In the genomic region with DNA sequence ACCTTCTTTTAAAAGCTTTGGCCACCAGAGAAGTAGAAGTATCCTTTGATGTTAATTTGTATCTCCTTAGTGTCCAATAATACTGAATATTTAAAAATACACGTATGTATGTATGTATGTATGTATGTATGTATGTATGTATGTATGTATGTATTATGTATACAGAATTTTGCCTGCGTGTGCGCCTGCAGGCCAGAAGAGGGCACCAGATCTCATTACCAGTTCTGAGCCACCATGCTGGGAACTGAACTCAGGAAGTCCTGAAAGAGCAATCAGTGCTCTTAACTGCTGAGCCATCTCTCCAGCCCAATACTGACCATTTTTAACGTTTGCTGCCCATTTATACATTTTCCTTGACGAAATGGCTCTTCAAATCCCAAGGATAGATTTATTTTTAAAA, we compare ENCODE assay signal across 12 mouse cellular contexts. TPM values are rescaled to one million over a fixed set of nuclear protein-coding genes. Genes with fewer than 3 reads are reported as not detected.
DNase-seq lines count a peak whose midpoint lies in the region; ATAC-seq and TF ChIP-seq lines count a peak whose summit lies in the region.
"Had no signal": no experiment of that assay in that cellular context is flagged by ENCODE, and none has a peak within 500 bp of the region (broad histone marks: within the 10 kb centered on the region; RNA-seq: fewer than 3 reads in every experiment).

No protein-coding gene starts in this region.

- intact Hi-C loops in left cerebral cortex, adult 2 months (cut with DNase I) = no loop called here
- intact Hi-C loops in left cerebral cortex, postnatal 4 days (cut with DNase I) = no loop called here
- intact Hi-C loops in left cerebral cortex, postnatal 25 days (cut with DNase I) = no loop called here

- TF ChIP-seq CTCF in left cerebral cortex, adult 2 months (IDR thresholded peaks at IDR 0.05) = peak; percentile 37
- TF ChIP-seq CTCF in CH12.LX (conservative IDR thresholded peaks at IDR 0.05 in 1 of 2, IDR thresholded peaks at IDR 0.05 in 1 of 2; ENCODE audit: low read depth in 2 of 2, low read length in 2 of 2) = peak; percentile 56 to 67; a peak in 3 of 4 replicates

- in situ Hi-C loops in CH12.LX (cut with MboI; ENCODE audit: low pct_ligation_motif_present, low pct_unique_long_range_greater_than_20kb, low sequenced_read_pairs) = loop anchor here (10.0 kb wide), 1 partner anchor 58 kb away; no protein-coding TSS in a partner anchor

- no peak overlapping the region for H3K4me3 ChIP-seq in left cerebral cortex, adult 2 months
- H3K4me3 ChIP-seq in CH12.LX (replicated peaks in 1 of 3; ENCODE audit: low read depth in 2 of 3, low read length in 2 of 3, poor library complexity in 1 of 3) = no peak overlapping the region
- H3K4me3 ChIP-seq: embryonic facial prominence, embryonic 13.5 days; hindbrain, embryonic 15.5 days; megakaryocyte, embryonic 14.5 days had no signal

- ATAC-seq in granulocyte monocyte progenitor cell, adult 5-6 weeks (replicated peaks; ENCODE audit: poor library complexity, severe bottlenecking) = peak; percentile 50; the same call in 1 of the 2 replicates

- H3K27me3 ChIP-seq in CH12.LX (replicated peaks) = peaks cover 2% of the 10 kb centered on the region
- H3K27me3 ChIP-seq: embryonic facial prominence, embryonic 13.5 days; hindbrain, embryonic 15.5 days had no signal

- H3K9ac ChIP-seq in CH12.LX (ENCODE audit: insufficient read depth, low read depth) = no peak overlapping the region
- H3K9ac ChIP-seq: embryonic facial prominence, embryonic 13.5 days; hindbrain, embryonic 15.5 days had no signal

- H3K9me3 ChIP-seq in CH12.LX (replicated peaks; ENCODE audit: low read length) = peaks cover 13% of the 10 kb centered on the region
- H3K9me3 ChIP-seq: embryonic facial prominence, embryonic 13.5 days; hindbrain, embryonic 15.5 days had no signal

- TF ChIP-seq EP300 in CH12.LX (IDR thresholded peaks at IDR 0.05; ENCODE audit: low read length) = no peak

- no peak overlapping the region for H3K27ac ChIP-seq in left cerebral cortex, adult 2 months
- no peak overlapping the region for H3K27ac ChIP-seq in CH12.LX (ENCODE audit: insufficient read depth, low read depth)
- H3K27ac ChIP-seq: embryonic facial prominence, embryonic 13.5 days; hindbrain, embryonic 15.5 days had no signal

- TF ChIP-seq RAD21 in CH12.LX (IDR thresholded peaks at IDR 0.05; ENCODE audit: low read depth, low read length) = peak; percentile 45

- H3K79me2 ChIP-seq in CH12.LX (replicated peaks; ENCODE audit: control insufficient read depth, extremely low read depth, insufficient read depth, poor library complexity, severe bottlenecking) = no peaks in the 10 kb centered on the region

- dilution Hi-C loops in CH12.LX (cut with MboI; ENCODE audit: extremely low pct_ligation_motif_present, extremely low pct_unique_long_range_greater_than_20kb, low sequenced_read_pairs) = no loop called here

- peaks cover 0 to 8% of the 10 kb centered on the region in 2 experiments; a peak in 1 of 4 replicates for H3K4me1 ChIP-seq in CH12.LX (ENCODE audit: control insufficient read depth in 1 of 2, insufficient read depth in 2 of 2)
- H3K4me1 ChIP-seq: embryonic facial prominence, embryonic 13.5 days; hindbrain, embryonic 15.5 days had no signal

- no peaks in the 10 kb centered on the region for H3K36me3 ChIP-seq in CH12.LX (replicated peaks in 1 of 2; ENCODE audit: control insufficient read depth in 1 of 2, insufficient read depth in 1 of 2, low read length in 1 of 2)
- H3K36me3 ChIP-seq: embryonic facial prominence, embryonic 13.5 days; hindbrain, embryonic 15.5 days had no signal

- TF ChIP-seq POLR2A in CH12.LX (IDR thresholded peaks at IDR 0.05; ENCODE audit: low read depth, low read length) = no peak

- H3K4me2 ChIP-seq in CH12.LX (ENCODE audit: insufficient read depth, low read depth, poor library complexity, severe bottlenecking) = no peak overlapping the region
- H3K4me2 ChIP-seq: embryonic facial prominence, embryonic 13.5 days; hindbrain, embryonic 15.5 days had no signal

- DNase-seq in cerebellum, postnatal 10 days = peak; percentile 27 to 49
- no peak for DNase-seq in cerebellum, adult 11-12 months
- no peak for DNase-seq in left cerebral cortex, adult 2 months (ENCODE audit: extremely low spot score in 1 of 2, low spot score in 2 of 2)
- DNase-seq in left cerebral cortex, postnatal 4 days = no peak
- peak; percentile 40 for DNase-seq in CH12.LX (ENCODE audit: extremely low read depth)
- no peak for DNase-seq in adrenal gland, adult (ENCODE audit: inconsistent age in 2 of 2, low spot score in 1 of 2)
- no peak for DNase-seq in left cerebral cortex, postnatal 25 days (ENCODE audit: low spot score in 2 of 2)
- DNase-seq: gastrocnemius, postnatal 14 days had no signal

TF ChIP-seq in CH12.LX, 34 proteins besides CTCF, POLR2A, EP300 and RAD21:
- TF ChIP-seq SMC3 (IDR thresholded peaks at IDR 0.05; ENCODE audit: low read depth, low read length) = peak; percentile 72
- no peak for TF ChIP-seq MAX (IDR thresholded peaks at IDR 0.05; ENCODE audit: low read length)
- peak; percentile 18; the same call in 1 of the 2 replicates for TF ChIP-seq ELF1 (IDR thresholded peaks at IDR 0.05; ENCODE audit: low read depth, low read length)
TF ChIP-seq in CH12.LX: peak in this region for 2.

RNA-seq across cellular contexts. Expression of a gene that starts 8.3 kb away (rescaled TPM):
- 10 to 100 TPM; 10.0 to 11.5 TPM for total RNA-seq in left cerebral cortex, adult 2 months (2021)
- 1 to 10 TPM; 9.7 to 9.9 TPM for total RNA-seq in left cerebral cortex, postnatal 4 days (2021)
- total RNA-seq in CH12.LX (2012; rRNA removed) (3.6 and 4.1 TPM in 2 replicates), CH12.LX (2014; rRNA removed) (1.1 and 1.4 TPM in 2 replicates)
- 2.7 and 3.8 TPM in 2 replicates for polyA plus RNA-seq in CH12.LX (2012; ENCODE audit: insufficient read length, low read depth)
- total RNA-seq in granulocyte monocyte progenitor cell, adult 5-6 weeks (2014; fragmentation: Nextera tagmentation) = 2.1 and 4.1 TPM in 2 replicates
- total RNA-seq in granulocyte monocyte progenitor cell, adult 5-6 weeks (2017) = 0.95 and 1.0 TPM in 2 replicates
- 10 to 100 TPM in 1 of 2 experiments, 1 to 10 TPM in 1; 8.6 to 11.5 TPM for total RNA-seq in left cerebral cortex, postnatal 25 days (2021)

RNA-seq across cellular contexts. Expression of a gene that starts 39.3 kb away (rescaled TPM):
- total RNA-seq in left cerebral cortex, adult 2 months (2021) = 10 to 100 TPM; 66.1 to 82.1 TPM
- total RNA-seq in left cerebral cortex, postnatal 4 days (2021) = 10 to 100 TPM; 54.6 to 63.8 TPM
- total RNA-seq in CH12.LX (2012; rRNA removed) (0.08 and 0.13 TPM in 2 replicates), CH12.LX (2014; rRNA removed) (not detected in 2 replicates)
- not detected in 2 replicates for polyA plus RNA-seq in CH12.LX (2012; ENCODE audit: insufficient read length, low read depth)
- total RNA-seq in granulocyte monocyte progenitor cell, adult 5-6 weeks (2014; fragmentation: Nextera tagmentation) = 1.3 TPM in 1 of 2 replicates, not detected in the other
- total RNA-seq in granulocyte monocyte progenitor cell, adult 5-6 weeks (2017) = not detected in 2 replicates
- 10 to 100 TPM; 57.3 to 61.6 TPM for total RNA-seq in left cerebral cortex, postnatal 25 days (2021)

RNA-seq across cellular contexts. Expression of a gene that starts 47.1 kb away (rescaled TPM):
- 10 to 100 TPM; 56.7 to 69.5 TPM for total RNA-seq in left cerebral cortex, adult 2 months (2021)
- 10 to 100 TPM; 93.1 to 96.1 TPM for total RNA-seq in left cerebral cortex, postnatal 4 days (2021)
- 2.5 and 2.9 TPM in 2 replicates for total RNA-seq in CH12.LX (2012; rRNA removed)
- total RNA-seq in CH12.LX (2014; rRNA removed) = 1.4 and 1.8 TPM in 2 replicates
- polyA plus RNA-seq in CH12.LX (2012; ENCODE audit: insufficient read length, low read depth) = 2.8 and 5.0 TPM in 2 replicates
- 8.0 and 9.8 TPM in 2 replicates for total RNA-seq in granulocyte monocyte progenitor cell, adult 5-6 weeks (2014; fragmentation: Nextera tagmentation)
- 5.6 and 13.8 TPM in 2 replicates for total RNA-seq in granulocyte monocyte progenitor cell, adult 5-6 weeks (2017)
- 10 to 100 TPM; 58.8 to 67.8 TPM for total RNA-seq in left cerebral cortex, postnatal 25 days (2021)

RNA-seq across cellular contexts. Expression of a gene that starts 53.6 kb away (rescaled TPM):
- total RNA-seq in left cerebral cortex, adult 2 months (2021) = 10 to 100 TPM; 38.4 to 60.3 TPM
- 10 to 100 TPM; 35.5 to 44.3 TPM for total RNA-seq in left cerebral cortex, postnatal 4 days (2021)
- total RNA-seq in CH12.LX (2012; rRNA removed) = 13.8 and 14.2 TPM in 2 replicates
- total RNA-seq in CH12.LX (2014; rRNA removed) = 8.6 and 9.1 TPM in 2 replicates
- 24.3 and 28.6 TPM in 2 replicates for polyA plus RNA-seq in CH12.LX (2012; ENCODE audit: insufficient read length, low read depth)
- total RNA-seq in granulocyte monocyte progenitor cell, adult 5-6 weeks (2014; fragmentation: Nextera tagmentation) = 19.4 and 37.8 TPM in 2 replicates
- total RNA-seq in granulocyte monocyte progenitor cell, adult 5-6 weeks (2017) = 3.5 and 15.6 TPM in 2 replicates
- total RNA-seq in left cerebral cortex, postnatal 25 days (2021) = 10 to 100 TPM; 43.9 to 44.9 TPM

Comparison
In these comparisons a context has a peak if more than half of its experiments do, and no peak if none do; other contexts are left out.
1. DNase-seq: peak in cerebellum, postnatal 10 days (2 of 2) and CH12.LX (single experiment); none in cerebellum, adult 11-12 months (single experiment), left cerebral cortex, adult 2 months (0 of 2), left cerebral cortex, postnatal 4 days (single experiment), adrenal gland, adult (0 of 2) and left cerebral cortex, postnatal 25 days (0 of 2).
2. RNA of a gene that starts 39.3 kb away (total RNA-seq): 66.1 to 82.1 TPM in left cerebral cortex, adult 2 months, 54.6 to 63.8 TPM in left cerebral cortex, postnatal 4 days and 57.3 to 61.6 TPM in left cerebral cortex, postnatal 25 days; 1.3 TPM in granulocyte monocyte progenitor cell, adult 5-6 weeks and 0.08 to 0.13 TPM in CH12.LX; every median in the first group is over 10 times any median in the second.